Mouse (Mus musculus) naive thymus-derived CD4-positive, alpha-beta T cell, adult 2 months (primary cell): ENCODE results near the gene Mid1.
"Not testable (repeated sequence)": the region's sequence is repeated elsewhere in the genome, so short reads cannot be mapped to it uniquely, and the experiment has no call there.

ENCODE experiments used
- DNase-seq: peaks from one replicate; pipeline ENCODE4 v3.0.0-alpha.2; 2011; ENCODE audit warnings: low read depth

Mid1 gene

GRCm38 (mm10) chrX:169971562-169971961, 286.6 kb downstream of the Mid1 start:
- DNase-seq, result peak; percentile 13

DNA sequence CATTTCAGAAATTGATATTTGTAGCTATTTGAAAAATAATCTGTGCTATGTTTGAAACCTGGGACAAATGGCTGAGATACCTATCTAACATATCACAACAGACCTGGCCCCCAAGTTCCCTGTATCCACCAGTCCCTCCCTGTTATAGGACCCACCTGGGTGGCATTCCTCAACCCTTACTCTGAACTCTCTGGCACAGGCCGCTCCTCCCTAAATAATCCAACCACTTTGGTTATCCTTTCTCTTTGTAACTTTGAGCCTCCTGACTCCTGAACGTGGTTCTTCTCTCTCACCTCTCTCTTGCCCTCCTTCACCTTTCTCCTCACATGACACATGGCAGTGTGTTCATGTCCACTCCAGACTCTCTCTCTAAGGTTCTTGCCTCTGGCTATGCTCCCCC, 287.1 kb downstream of the Mid1 start:
- DNase-seq, result not testable (repeated sequence)

- peak; percentile 80 for DNase-seq
Measured at GRCm38 (mm10) chrX:169972791-169973494, 287.9 kb downstream of the Mid1 start.

GRCm38 (mm10) chrX:169973806-169974205, 288.8 kb downstream of the Mid1 start:
- DNase-seq, result peak; percentile 58

DNA sequence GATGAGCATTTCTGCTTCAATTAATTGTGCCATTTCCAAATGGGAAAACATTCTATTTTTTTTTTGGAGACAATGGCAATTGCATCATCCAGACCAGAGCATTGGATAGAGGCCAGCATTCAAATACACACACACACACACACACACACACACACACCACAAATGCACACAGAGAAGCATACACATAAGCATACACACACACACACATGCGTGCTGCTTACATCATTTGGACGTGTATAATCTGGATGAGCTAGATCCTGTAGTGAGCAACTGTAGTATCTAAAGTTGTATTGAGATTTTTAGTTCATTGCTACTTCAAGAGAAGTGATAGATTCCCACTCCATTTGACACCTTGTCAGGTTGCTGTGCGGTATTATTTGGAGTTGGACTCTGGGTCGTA, 289.5 kb downstream of the Mid1 start:
- peak; percentile 37 for DNase-seq

- DNase-seq, result peak; percentile 40
Measured at GRCm38 (mm10) chrX:169974974-169975373, 290.0 kb downstream of the Mid1 start.

- not testable (repeated sequence) for DNase-seq
Measured at GRCm38 (mm10) chrX:169975681-169976131, 290.7 kb downstream of the Mid1 start.

DNA sequence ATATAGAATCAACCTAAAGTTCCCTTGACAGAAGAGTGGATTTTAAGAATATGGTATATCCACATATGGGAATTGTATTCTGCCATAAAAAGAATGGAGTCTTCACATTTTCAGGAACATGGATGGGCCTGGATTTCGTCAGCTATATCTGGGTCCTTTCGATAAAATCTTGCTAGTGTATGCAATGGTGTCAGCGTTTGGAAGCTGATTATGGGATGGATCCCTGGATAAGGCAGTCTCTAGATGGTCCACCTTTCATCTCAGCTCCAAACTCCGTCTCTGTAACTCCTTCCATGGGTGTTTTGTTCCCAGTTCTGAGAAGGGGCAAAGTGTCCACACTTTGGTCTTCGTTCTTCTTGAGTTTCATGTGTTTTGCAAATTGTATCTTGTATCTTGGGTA, 291.3 kb downstream of the Mid1 start:
- not testable (repeated sequence) for DNase-seq

DNA sequence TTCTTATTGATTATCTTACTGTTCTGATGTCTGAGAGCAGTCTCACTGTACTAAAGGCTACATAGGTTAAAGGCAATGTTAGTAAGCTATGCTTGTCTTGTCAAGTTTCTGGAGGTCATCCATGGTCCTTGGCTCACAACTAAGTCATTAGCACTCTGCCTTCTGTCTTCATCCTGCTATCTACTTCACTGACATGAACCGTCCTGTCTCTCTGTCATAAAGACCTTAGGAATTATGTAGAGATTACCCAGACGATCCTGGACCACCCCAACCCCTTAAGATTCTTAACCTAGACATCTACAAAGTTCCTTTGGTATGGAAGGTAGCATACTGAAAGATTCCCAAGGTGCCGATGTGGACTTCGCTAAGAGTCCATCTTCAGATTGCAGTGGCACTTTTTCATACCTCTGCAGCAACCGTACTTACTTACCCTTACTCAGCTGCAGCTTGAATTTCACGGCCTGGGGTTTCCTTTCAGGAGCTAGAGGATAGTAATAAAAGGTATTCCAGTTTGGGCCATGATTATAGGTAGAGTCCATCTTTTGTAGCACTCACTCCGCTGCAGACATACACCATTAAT, 292.9 kb downstream of the Mid1 start:
- peak; percentile 52 for DNase-seq

DNA sequence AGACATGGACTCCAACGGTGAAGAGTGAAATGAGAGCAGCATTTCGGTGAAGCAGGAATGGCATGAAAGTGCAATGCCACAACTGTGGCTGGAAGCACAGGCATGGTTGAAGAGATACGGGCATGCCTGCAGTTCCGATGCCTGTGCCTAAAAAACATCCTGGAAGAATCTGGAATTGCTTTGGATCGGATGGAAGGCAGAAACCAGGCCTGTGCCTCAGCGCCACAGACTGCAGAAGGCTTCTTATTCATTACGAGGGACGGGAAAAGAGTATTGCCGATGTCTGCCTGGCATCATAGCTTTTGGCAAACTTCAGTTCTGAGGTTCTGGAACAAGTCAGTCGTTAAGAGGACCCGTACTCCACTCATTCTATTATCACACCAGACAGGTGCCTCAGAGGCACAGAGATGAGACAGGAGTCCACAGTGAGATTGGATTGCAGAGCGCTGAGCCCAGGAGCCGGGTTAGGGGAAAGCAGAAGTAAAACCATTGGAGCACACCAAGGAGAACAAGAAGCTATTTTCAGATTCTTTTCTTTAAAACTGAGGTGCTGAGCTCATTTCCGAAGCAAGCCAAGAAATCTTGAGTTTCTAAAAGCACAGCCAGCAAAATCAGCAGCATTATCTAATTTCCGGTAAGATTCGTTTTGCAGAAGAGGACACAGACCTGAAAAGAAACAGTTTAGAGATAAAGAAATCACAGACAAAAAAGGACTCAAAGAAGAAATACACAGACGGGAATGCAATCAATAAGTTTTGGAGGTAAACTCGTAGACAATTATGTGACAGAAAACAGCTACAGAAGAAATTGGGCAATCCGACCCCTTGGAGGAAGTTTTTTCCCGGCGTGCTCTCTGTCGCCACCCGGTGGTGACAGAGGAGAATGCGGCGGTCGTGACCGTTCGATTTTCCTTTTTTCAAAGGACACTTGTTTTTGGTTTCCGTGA, 293.7 kb downstream of the Mid1 start:
- DNase-seq, result peak; percentile 91

DNA sequence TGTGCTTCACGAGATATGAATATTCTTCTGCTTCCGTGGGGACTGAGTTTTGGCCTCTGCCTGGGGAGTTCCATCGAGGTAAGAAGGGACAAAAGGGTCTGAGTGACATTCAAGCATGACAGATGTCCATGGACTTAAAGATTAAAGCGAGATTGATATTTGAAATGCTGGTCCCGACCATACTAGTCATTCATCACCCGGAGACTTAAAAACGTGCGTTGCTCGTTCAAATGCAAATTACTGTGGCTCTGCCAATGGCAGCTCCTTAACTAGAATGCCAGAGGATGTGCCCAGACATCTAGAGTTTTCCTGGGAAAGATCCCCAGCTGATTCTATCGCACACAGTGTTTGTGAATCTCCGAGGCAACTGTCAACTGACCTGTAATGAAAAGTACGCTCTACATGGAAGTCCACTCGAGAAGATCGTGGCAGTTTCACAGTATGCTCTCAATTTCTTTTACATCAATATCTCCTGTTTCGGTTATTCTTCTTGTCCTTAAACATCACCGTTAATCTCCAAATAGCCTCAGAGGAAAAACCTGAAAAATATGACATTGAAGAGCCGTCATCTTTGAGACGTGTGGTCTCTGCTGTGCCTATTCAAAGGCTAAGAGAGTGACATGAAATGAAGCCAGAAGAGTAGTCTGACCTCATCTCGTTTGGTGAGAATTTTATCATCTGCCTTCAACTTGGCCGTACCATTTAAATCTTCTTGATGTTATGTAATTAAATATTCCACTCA, 294.6 kb downstream of the Mid1 start:
- DNase-seq, result not testable (repeated sequence)

DNA sequence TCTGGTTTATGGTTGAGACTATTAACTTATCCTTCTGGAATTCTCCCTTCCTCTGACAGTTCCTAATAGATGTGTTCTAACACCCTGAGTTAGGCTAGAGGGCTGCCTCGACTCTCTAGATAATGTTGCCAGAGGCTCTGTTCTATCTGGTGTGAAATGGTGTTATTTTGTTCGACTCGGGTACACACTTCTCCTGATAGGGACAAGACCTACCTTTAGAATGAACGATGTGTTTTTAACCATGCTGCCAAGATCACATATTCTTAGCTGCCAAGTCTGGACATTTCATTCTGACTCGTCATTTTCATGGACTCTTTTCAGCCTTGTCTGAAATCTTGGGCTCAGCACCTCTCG, 295.2 kb downstream of the Mid1 start:
- peak; percentile 51 for DNase-seq

DNA sequence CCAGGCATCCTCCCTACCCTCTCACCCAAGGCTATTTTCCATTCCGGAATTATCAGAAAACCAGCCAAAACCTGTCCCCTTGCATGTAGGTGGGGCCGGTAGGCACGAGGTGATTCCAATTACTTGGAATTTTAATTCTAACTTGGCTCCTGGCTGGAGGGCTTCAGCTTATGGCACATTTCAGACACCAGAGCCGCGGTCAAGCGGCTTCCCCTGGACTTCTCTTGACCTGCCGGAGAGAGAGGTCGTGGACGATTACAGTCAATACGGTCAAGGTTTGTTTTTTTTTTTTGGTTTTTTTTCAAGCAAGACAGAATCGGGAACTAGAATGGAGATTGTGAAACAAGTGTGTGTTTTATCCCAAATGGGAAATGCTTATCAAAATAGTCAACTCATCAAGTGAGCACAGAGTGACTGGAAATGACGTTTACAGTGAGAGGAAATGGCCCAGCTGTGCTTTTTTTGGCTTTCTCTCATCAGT, 295.9 kb downstream of the Mid1 start:
- DNase-seq, result peak; percentile 28

GRCm38 (mm10) chrX:169981761-169982181, 296.8 kb downstream of the Mid1 start:
- peak; percentile 51 for DNase-seq

GRCm38 (mm10) chrX:169982606-169983400, 297.8 kb downstream of the Mid1 start:
- DNase-seq, result peak; percentile 44

DNA sequence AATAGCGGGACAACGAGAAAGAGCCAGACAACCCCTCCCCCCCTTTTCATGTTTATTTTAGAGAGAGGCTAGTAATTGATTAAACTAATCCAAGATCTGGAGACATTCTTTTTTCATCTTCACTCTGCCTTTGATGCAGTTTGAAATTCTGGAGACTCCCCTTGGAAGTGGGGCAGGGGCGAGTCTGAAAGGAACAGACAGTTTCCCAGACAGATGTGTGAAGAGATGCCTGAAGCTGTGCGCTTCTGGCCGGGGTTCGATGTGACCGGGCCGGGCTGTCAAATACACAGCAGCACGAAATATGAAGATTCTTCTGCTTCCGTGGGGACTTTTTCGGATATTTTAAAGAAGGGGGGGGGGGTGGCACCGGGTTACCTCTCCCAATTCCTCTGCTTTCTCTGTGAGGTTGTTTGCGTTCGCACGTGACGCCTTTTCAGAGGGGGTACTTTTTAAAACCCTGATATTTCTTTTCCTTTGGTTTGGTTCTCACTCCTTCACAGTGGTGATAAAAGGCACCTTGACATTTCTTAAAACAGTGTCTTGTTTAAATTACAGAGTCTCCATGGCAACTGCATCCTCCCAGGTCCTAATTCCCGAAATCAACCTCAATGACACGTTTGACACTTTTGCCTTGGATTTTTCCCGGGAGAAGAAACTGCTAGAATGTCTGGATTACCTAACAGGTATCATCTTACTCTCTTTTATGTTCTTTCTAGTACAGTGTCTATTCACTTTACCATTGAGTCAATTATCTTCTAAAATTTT, 298.6 kb downstream of the Mid1 start:
- DNase-seq, result peak; percentile 35

- not testable (repeated sequence) for DNase-seq
Measured at GRCm38 (mm10) chrX:169984331-169984730, 299.3 kb downstream of the Mid1 start.

GRCm38 (mm10) chrX:169984853-169985252, 299.9 kb downstream of the Mid1 start:
- not testable (repeated sequence) for DNase-seq

GRCm38 (mm10) chrX:169985796-169986195, 300.8 kb downstream of the Mid1 start:
- DNase-seq, result peak; percentile 61
